Mouse (Mus musculus): Measurements from ENCODE around the gene Gjd3. TPM values are rescaled to one million over a fixed set of nuclear protein-coding genes. Genes with fewer than 3 reads are reported as not detected.
"Not testable (repeated sequence)": the region's sequence is repeated elsewhere in the genome, so short reads cannot be mapped to it uniquely, and the experiment has no call there.

Gene Gjd3
- total RNA-seq (2015): not detected in 2 replicates
- total RNA-seq (2017): not detected in 2 replicates

DNA sequence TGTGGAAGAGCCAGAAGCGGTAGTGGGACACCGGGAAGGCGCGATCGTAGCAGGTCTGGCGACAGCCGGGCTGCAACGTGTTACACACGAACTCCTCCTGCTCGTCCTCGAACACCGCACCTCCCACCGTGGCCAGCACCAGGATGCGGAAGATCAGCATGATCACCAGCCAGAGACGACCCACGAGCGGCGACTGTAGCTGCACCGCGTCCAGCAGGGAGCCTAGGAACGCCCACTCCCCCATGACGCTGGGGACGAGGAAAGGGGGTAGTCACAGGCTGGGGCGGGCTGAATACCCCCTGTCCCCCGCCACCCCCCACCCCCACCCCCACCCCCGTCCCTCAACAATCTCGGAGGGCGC, at the start of gene Gjd3:
Gene Gjd3 (minus strand): TSS at position 244 of the 361 bp plus-strand sequence.
- no peak; the same call in 1 of the 2 replicates for ATAC-seq (replicated peaks; ENCODE audit: poor library complexity)

DNA sequence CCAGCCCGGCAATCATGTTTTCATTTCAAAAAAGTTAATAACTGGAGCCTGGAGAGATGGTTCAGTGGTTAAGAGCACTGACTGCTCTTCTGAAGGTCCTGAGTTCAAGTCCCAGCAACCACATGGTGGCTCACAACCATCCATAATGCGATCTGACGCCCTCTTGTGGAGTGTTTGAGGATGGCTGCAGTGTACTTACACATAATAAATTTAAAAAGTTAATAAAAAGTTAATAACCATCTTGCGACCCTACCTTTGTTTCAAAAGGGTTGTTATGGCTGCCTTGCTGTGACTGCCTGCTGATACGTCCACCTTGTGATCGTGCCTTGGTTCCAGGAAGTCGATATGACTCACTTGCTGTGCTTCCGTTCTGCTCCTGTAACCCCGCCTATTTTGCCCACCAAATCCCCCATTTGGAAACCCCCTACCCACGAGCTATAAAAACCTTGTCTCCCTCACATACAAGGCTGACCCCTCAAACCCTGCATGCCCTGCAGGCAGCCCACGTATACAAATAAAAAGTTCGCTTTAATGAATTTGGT, 44.2 kb upstream of the Gjd3 start:
- ATAC-seq (replicated peaks; ENCODE audit: poor library complexity): no peak

DNA sequence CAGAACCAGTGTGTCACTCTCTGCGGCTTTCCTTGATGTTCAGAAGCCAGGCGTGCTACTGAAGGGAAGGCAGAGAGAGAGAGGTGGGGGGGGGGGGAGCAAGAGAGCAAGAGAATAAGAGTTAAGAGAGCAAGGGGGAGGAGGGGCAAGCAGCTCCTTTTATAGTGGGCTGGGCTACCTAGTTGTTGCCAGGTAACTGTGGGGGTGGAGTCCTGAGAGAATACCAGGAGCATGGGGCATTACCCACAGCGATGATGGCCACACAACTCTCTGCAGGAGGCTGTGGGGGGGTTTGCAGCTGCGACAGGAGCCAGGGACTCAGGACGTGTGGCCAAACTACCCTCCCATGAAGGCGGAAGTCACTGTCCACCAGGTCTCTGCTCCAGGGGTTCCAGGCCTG, 43.1 kb upstream of the Gjd3 start:
- no peak for ATAC-seq (replicated peaks; ENCODE audit: poor library complexity)

DNA sequence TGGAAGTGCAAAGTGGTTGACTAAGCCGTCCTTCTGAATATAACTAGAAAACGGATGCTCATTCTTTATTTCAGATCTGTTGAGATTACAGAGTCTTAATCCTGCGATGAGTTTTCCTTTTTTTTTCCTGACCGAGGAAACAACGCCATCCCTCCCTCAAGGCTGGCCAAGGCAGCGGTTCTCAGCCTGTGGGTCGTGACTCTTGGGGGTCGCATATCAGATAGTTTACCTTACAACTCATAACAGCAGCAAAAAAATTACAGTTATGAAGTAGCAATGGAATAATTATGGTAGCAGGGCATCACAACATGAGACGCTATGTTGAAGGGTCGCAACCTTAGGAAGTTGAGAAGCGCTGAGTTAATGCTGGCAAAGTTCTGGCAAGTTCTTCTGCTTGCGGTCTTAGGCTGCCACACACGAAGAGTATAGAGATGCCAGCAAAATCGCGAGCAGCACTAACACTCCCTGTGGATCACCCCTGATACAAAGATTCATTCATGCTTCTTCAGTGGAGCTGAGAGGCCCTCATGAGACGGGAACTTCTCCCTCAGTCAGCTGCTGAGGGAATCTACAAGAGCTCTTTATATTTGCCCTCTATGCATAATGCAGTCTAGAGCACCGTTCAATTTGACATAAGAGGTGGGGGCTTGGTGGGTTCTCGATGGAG, 41.8 kb upstream of the Gjd3 start:
- ATAC-seq (replicated peaks; ENCODE audit: poor library complexity): no peak

DNA sequence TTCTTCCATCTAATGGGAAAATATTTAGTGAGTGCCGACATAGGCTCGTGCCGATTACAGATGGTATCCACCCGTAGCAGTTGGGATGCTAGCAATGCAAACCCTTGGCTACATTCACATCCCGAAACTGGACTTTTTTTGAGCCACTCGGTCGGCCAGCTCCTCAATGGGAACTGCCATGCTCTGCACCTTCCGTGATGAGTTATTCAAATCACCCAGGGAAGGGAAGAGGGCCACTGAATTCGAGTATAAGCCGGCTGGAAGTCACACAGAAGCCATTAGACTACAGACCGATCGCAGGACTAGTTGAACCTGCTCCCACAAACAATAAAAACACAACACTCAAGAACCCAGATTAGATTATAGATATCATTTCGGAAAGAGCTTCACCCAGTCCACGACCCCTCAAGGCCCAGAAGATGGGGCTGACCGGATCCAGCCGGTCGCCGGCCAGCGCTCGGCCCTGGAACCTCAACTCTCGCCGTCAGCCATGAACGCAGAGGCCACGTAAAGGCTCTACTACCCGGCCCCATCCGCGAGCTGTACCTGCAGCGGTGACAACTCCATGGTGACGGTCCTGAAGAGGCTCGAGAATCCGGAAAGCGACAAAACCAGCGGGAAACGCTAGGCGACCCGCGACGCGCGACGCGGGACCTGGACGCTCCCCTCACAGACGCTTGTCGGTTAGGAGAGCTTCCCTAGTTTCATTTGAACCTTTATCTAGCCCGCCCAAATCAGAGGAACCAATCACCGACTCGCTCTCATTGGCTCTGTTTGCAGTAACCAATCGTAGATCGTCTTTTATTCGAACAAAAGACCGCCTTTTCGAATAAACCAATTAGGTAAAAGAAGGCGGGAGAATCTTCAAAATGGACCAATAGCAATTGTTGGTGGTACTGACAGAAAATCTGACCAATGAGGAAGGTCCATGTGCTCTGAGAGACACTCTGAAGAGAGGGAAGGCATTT, 41.0 kb upstream of the Gjd3 start, which contains the start of gene Top2a:
Gene Top2a (minus strand): TSS at position 690 of the 968 bp plus-strand sequence.
- ATAC-seq (replicated peaks; ENCODE audit: poor library complexity): peak; percentile 92

DNA sequence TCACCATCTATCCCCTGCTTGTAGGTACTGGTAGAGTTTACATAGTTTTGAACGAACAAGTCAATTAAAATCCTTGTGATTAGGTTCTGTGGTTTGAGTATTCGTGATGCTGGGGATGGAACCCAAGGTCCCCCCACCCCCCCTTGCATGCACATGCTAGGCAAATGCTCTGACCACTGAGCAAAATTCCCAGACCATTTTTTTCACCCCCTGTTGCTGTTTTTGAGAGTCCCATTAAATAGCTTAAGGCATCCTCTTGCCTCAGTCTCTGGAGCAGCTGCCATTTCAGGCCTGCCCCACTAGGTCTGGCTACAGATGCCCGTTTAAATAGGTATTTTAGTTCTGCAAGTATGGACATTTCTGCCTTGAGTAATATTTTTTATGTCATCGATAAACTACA, 40.3 kb upstream of the Gjd3 start:
- ATAC-seq (replicated peaks; ENCODE audit: poor library complexity): no peak

DNA sequence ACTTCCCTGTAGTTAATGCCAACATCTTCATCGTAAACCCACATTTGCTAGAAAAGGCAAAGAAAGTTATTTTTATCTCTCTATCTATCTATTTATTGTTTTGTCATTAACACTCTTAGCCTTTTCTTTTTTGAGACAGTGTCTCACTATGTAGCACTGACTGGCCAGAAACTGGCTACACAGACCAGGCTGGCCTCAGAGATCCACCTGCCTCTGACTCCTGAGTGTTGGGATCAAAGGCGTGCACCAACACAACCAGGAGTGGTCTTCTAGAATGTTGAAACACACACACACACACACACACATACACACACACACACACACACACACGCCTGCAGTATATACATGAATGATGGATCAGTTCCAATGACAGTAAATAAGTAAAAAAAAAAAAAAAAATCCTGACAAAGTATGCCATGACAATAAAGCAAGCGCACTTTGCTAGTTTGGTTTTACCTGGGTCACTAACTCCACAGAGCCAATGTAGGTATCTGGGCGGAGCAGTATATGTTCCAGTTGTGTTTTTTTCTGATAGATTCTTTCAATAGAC, 39.6 kb upstream of the Gjd3 start:
- no peak for ATAC-seq (replicated peaks; ENCODE audit: poor library complexity)

DNA sequence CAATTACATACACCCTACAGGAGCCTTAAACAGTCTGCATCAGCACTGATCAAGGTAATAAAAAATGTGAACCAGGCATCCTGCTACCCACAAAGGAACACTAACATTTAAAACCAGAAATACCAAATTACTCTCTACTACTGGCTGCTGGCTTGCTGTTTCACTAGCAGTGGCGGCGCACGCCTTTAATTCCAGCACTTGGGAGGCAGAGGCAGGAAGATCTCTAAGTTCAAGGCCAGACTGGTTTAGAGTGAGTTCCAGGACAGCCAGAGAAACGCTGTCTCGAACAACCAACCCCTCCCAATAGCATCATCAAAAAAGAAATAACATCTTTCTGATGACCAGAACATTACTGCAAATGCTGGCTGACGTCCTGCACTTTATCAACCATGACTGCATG, 37.0 kb upstream of the Gjd3 start:
- no peak for ATAC-seq (replicated peaks; ENCODE audit: poor library complexity)

DNA sequence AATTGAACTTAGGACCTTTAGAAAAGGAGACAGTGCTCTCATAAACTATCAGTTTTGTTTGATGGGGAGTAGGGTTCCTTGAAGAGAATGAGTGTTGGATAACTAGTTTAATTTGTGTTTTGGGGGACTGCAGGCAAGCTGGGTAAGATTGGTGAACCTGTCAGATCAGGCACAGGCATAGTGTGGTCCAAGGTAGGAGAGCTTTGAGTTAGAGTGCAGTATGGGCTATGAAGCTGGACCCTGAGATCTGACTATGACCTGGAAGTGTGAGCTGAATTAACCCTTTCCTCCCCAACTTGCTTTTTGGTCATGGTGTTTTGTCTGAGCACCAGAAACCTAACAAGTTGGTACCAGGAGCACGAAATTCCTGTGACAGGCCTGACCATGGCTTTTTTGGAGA, 31.0 kb upstream of the Gjd3 start:
- no peak for ATAC-seq (replicated peaks; ENCODE audit: poor library complexity)

DNA sequence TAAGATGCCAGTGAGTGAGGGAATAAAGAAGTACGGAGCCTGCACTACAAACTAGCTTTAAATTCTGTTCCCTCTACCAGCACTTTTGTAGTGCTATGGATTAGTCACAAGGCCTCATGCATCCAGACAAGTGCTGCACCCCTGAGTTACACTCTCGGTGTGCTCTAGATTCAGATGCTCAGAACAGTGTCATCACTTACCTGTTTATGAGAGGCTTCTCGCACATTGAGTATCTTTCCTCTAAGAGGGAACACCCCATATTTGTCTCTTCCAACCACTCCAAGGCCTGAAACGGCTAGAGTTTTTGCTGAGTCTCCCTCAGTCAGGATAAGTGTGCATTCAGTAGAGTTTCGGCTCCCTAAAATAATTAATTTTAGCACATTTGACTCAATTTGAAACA, 27.9 kb upstream of the Gjd3 start:
- no peak for ATAC-seq (replicated peaks; ENCODE audit: poor library complexity)

DNA sequence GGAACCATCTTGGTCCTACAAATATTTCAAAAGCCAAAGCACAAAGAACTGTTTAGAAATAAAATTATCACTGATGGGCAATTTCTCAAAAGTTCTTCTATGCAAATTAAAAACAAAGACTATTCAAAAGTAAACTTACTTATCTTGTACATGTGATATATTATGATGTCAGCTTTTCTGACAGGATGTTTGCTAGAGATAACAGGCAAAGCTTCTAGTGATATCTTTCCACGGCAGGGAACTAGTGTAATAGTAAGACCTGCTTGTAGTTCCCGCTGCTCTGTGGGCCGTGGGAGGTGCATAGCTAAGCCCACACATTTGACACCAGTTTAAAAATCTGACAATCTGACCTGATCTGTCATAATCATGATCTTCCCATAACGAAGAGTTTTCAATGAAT, 27.3 kb upstream of the Gjd3 start:
- ATAC-seq (replicated peaks; ENCODE audit: poor library complexity): peak; percentile 60

DNA sequence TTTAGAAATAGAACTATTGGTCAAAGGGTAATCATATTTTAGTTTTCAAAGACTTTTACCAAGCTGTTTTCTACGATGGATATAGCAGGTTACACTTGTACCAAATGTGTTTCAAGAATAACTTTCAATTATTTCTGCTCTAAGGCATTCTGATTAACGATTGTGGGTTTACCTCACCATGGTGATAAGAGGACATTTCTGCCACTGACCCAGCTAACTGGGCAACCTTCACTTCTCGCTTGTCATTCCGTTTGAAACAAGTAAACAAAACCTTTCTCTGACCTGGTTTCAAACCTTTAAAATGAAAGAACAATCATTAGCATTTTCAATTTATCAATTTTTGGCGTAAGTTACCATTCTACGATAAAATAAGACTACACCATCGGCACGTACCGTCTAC, 24.0 kb upstream of the Gjd3 start:
- ATAC-seq (replicated peaks; ENCODE audit: poor library complexity): no peak

DNA sequence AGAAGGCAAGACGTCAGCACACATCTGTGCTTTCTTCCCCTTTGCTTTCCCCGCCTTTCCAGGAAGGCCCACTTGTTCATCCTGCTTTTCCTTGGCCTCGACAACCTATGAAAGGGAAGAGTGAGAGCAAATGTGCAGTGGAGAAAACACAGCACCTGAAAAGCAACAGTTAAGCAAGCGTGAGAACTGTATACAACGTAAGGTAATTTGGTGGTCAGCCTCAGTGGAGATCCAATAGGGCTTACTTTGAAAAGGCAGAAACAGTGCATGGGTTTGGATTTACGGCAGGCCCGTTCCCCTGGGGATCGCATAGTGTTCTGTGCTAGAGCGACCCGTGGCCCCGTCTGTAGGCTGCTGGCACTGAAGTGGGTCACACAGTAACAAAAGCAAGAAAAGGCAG, 16.4 kb upstream of the Gjd3 start:
- no peak for ATAC-seq (replicated peaks; ENCODE audit: poor library complexity)

DNA sequence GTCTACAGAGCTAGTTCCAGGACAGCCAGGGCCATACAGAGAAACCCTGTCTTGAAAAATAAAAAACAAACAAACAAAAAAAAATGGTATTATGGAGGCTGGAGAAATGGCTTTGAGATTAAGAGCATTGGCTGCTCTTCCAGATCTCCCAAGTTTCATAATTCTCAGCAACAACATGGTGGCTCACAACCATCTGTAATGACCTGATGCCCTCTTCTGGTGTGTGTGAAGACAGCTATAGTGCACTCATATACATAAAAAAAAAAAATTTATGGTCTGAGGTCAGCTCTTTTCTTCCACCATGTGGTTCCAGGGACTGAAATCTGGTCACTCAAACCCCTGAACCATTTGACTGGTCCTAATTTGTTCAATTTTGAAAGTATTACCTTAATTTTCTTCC, 16.0 kb upstream of the Gjd3 start:
- no peak for ATAC-seq (replicated peaks; ENCODE audit: poor library complexity)

DNA sequence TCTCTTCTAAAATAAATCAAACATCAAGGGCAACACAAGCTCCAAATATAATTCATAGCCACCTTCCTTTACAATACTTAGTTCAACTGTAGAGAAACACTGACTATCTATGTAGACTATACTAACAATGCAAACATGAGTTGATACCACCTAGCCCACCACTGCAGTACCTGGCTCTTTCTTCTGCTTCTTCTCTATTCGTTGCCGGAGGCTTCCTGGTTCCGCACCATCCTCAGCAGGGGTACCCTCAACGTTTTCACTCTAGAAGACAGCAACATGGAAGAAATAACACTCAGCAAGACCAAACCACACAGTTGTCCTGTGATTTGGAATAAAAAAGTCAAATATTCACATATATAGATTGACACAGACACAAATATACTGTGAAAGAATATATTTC, 14.8 kb upstream of the Gjd3 start:
- no peak for ATAC-seq (replicated peaks; ENCODE audit: poor library complexity)

DNA sequence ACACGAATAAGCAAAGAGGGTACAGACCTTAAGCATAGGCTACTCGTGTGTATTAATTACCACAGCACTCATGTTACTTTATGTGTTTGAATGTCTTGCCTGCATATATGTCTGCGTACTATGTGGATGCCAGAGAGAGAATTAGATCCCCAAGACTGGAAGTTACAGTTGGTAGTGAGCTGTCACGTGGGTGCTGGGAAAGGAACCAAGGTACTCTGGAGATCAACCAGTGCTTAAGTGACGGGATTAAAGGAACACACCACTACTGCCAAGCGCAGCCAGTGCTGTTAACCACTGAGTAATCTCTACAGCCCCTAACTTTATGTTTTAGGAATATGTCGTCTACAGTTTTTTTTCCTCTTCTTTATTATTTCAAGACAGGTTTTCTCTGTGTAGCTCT, 13.2 kb upstream of the Gjd3 start:
- ATAC-seq (replicated peaks; ENCODE audit: poor library complexity): no peak

DNA sequence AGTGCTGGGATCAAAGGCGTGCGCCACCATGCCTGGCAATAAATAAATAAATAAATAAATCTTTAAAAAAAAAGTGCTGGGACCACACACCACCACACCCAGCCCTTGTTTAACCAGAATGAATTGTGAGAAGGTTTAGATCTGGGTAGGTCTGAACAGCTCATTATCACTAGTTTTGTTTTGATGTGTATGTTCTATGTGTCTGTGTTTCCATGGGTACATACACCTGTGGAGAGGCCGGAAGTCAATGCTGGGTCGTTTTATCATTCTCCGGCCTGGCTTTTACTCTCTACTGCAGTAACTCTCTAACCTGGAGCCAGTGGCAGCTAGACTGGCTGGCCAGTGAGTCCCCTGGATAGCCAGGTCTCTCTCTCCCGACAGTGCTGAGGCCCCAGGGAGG, 8.1 kb upstream of the Gjd3 start:
- ATAC-seq (replicated peaks; ENCODE audit: poor library complexity): no peak

DNA sequence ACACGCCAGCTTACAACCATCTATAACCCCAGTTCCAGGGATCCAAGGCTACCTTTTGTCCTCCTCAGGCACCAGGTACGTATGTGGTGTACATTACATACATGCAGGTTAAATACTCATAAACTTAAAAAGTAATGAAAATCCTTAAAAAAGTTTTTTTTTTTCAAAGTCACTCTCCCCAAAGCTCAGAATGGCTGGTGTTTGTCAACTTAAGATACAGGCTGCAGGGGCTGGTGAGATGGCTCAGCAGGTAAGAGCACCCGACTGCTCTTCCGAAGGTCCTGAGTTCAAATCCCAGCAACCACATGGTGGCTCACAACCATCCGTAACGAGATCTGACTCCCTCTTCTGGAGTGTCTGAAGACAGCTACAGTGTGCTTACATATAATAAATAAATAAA, 5.4 kb upstream of the Gjd3 start:
- not testable (repeated sequence) for ATAC-seq (replicated peaks; ENCODE audit: poor library complexity)

DNA sequence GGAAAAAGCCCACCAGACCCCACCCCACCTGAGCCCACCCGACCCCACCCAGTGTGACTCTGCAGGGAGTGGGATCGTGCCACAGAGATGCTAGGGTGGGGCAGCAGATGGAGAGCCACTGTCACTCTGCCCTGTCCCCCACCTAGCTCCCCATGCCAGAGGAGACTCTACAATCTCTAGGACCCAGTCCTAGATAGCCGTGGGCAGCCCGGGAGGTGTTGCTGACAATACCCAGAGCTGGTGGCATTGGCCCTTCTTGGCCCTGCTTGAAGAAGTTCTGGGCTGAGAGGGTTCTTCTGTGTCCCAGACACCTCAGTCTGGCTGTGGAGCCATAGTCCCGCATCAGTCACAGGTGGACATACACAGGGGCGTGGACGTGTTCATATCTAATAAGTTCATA, 2.7 kb upstream of the Gjd3 start:
- no peak for ATAC-seq (replicated peaks; ENCODE audit: poor library complexity)

DNA sequence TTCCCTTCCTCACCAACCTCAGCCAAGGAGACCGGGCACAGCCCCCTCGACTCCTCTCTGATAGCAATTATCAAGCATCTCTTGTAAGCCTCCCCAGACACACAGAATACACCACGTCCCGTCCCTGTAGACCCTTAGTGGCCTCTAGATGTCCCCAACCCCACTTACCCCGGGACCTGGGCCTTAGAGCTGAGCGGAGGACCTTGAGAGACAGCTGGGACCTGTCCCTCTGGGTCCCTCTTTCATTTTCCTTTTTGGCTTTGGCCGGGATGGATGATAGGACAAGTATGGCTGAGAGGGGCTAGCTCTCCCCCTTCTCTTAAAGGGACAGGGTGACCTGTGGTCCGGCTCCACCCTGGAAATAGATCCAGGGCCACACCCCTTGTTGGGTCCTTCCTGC, 735 bp upstream of the Gjd3 start:
- no peak for ATAC-seq (replicated peaks; ENCODE audit: poor library complexity)

DNA sequence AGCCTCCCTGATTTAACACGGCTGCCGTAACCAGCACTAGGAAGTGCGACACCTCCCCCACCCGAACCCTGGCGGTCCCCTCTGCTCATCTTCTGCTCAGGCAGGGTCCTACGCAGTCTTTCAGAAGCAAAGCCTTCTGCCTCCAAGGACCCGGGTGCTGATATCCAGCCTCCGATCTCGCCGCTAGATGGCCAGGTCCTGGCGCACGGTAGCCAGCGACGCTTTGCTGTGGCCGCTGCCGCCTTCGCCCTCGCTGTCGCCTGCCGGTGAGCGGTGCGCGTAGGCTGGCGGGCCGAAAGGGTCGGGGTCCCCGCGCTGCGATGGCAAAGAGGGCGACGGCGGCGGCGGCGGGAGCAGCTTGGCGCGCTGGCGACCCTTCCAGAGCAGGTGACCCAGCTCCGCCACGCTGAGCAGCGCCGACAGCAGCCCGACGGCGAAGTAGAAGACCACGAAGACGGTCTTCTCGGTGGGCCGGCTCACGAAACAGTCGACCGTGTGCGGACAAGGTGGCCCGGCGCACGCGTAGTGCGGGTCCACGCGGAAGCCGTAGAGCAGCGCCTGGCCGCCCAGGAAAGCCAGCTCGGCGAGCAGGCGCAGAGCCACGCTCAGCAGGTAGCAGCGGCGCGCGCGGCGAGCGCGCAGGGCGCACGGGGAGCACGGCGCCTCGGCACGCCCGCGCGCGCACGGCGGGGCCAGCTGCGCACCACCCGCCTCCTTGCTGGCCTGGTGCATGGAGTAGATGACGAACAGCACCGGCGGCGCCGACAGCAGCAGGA, 631 bp downstream of the Gjd3 start:
- ATAC-seq (replicated peaks; ENCODE audit: poor library complexity): peak; percentile 64
